Mouse (Mus musculus) retina, adult 2 months (tissue): ENCODE measurements at regions not wholly inside any gene's neighbourhood (a gene's known extent, or its start where the extent isn't known, plus 50 kb on each side); places are given as distances from the start of the nearest gene placed in this dataset.

Experiments used
- DNase-seq: peaks from one replicate; pipeline ENCODE4 v3.0.0-alpha.2; 2012; ENCODE audit warnings: low read depth, low spot score

- DNase-seq: no peak
Measured at GRCm38 (mm10) chr11:32136066-32136465, 64.0 kb downstream of the Il9r start.

- DNase-seq: no peak
Measured at GRCm38 (mm10) chr11:32133996-32134395, 66.1 kb downstream of the Il9r start.

GRCm38 (mm10) chr11:32132008-32132615, 68.0 kb downstream of the Il9r start:
- DNase-seq: peak; percentile 16

- no peak for DNase-seq
Measured at GRCm38 (mm10) chr11:32128551-32128950, 71.5 kb downstream of the Il9r start.

- no peak for DNase-seq
Measured at GRCm38 (mm10) chr11:32128018-32128417, 72.1 kb downstream of the Il9r start.

- no peak for DNase-seq
Measured at GRCm38 (mm10) chr11:32127401-32127817, 72.7 kb downstream of the Il9r start.

- no peak for DNase-seq
Measured at GRCm38 (mm10) chr11:32126786-32127185, 73.3 kb downstream of the Il9r start.

GRCm38 (mm10) chr11:32126311-32126698, 73.8 kb downstream of the Il9r start:
- DNase-seq: no peak

- DNase-seq: no peak
Measured at GRCm38 (mm10) chr11:32125586-32126310, 74.3 kb downstream of the Il9r start.

GRCm38 (mm10) chr11:32120596-32120995, 79.5 kb downstream of the Il9r start:
- DNase-seq: no peak

GRCm38 (mm10) chr11:32118844-32119629, 81.0 kb downstream of the Il9r start:
- DNase-seq: no peak

GRCm38 (mm10) chr11:32117930-32118329, 82.1 kb downstream of the Il9r start:
- no peak for DNase-seq

- DNase-seq: no peak
Measured at GRCm38 (mm10) chr11:32113118-32113826, 86.8 kb downstream of the Il9r start.

- DNase-seq: no peak
Measured at GRCm38 (mm10) chr11:32112521-32112920, 87.6 kb downstream of the Il9r start.

GRCm38 (mm10) chr11:32111841-32112240, 88.2 kb downstream of the Il9r start:
- no peak for DNase-seq

- DNase-seq: no peak
Measured at GRCm38 (mm10) chr11:32109911-32110310, 90.2 kb downstream of the Il9r start.
